Comparison of ENCODE assay signal across 8 mouse cellular contexts in the genomic region with DNA sequence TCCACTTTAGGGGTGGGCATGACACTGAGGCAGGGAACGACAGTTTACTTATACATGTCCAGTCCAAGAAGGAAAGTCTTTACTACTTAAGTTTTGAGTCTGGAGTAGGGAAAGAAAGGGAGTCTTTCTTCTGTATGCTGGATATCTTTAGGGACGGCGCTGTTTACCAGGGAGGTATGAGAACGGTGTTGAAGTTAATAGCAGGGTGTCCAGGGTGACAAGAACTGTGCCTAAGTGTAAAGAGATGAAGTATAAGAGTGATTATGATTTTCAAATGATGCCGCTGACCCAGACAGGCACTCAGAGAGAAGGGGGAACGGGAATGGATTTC.
DNase-seq lines count a peak whose midpoint lies in the region; ATAC-seq and TF ChIP-seq lines count a peak whose summit lies in the region.

No protein-coding gene starts in this region.

- no peak for TF ChIP-seq POLR2A in heart, adult 2 months (IDR thresholded peaks at IDR 0.05; ENCODE audit: insufficient read depth, low read depth, low read length)
- TF ChIP-seq POLR2A in testis, adult 2 months (IDR thresholded peaks at IDR 0.05; ENCODE audit: control insufficient read depth, low read depth, low read length): no peak

- no peaks in the 10 kb centered on the region for H3K9me3 ChIP-seq in liver, embryonic 12.5 days (replicated peaks)
- no peaks in the 10 kb centered on the region for H3K9me3 ChIP-seq in stomach, postnatal 0 days (ENCODE audit: control insufficient read depth, low read length)

- TF ChIP-seq EP300 in heart, adult 2 months (IDR thresholded peaks at IDR 0.05; ENCODE audit: insufficient read depth, low read depth, low read length): no peak
- no peak for TF ChIP-seq EP300 in stomach, postnatal 0 days (optimal IDR thresholded peaks at IDR 0.05)

- peak overlapping the region; percentile 77 for H3K27ac ChIP-seq in heart, adult 2 months
- peak overlapping the region; percentile 71 for H3K27ac ChIP-seq in testis, adult 2 months (ENCODE audit: control insufficient read depth, insufficient read depth, low read depth, low read length)
- H3K27ac ChIP-seq in liver, embryonic 12.5 days: peak overlapping the region; percentile 89
- H3K27ac ChIP-seq in stomach, postnatal 0 days (replicated peaks): peak overlapping the region; percentile 91

- H3K4me2 ChIP-seq in liver, embryonic 12.5 days: peak overlapping the region; percentile 82
- peak overlapping the region; percentile 51 for H3K4me2 ChIP-seq in stomach, postnatal 0 days (replicated peaks; ENCODE audit: low read depth)

- DNase-seq in heart, adult 2 months: no peak
- DNase-seq in heart, postnatal 4 days: no peak
- no peak for DNase-seq in testis, postnatal 10 days (ENCODE audit: low spot score)
- DNase-seq in stomach, postnatal 0 days (ENCODE audit: low spot score): no peak
- DNase-seq in Muller cell, postnatal 12 days (ENCODE audit: inconsistent ontology term): no peak
- no peak for DNase-seq in layer of hippocampus, adult 18-20 months (ENCODE audit: low spot score in 2 of 2)

- no peak for TF ChIP-seq CTCF in heart, adult 2 months (IDR thresholded peaks at IDR 0.05)
- TF ChIP-seq CTCF in testis, adult 2 months (IDR thresholded peaks at IDR 0.05; ENCODE audit: control insufficient read depth, insufficient read depth, insufficient replicate concordance, low read depth, low read length): no peak
- TF ChIP-seq CTCF in stomach, postnatal 0 days (IDR thresholded peaks at IDR 0.05; ENCODE audit: low read depth): no peak

- H3K4me1 ChIP-seq in heart, adult 2 months (ENCODE audit: control insufficient read depth, insufficient read depth, low read length): peaks cover 3% of the 10 kb centered on the region; the same call in 1 of the 2 replicates
- peaks cover 16% of the 10 kb centered on the region for H3K4me1 ChIP-seq in testis, adult 2 months (ENCODE audit: control insufficient read depth, insufficient read depth, low read length)
- peaks cover 26% of the 10 kb centered on the region for H3K4me1 ChIP-seq in liver, embryonic 12.5 days
- H3K4me1 ChIP-seq in stomach, postnatal 0 days (replicated peaks; ENCODE audit: control insufficient read depth, insufficient read depth): no peaks in the 10 kb centered on the region

- no peak for ATAC-seq in liver, embryonic 12.5 days
- no peak for ATAC-seq in stomach, postnatal 0 days (ENCODE audit: low FRiP score, low TSS enrichment)

- no peaks in the 10 kb centered on the region for H3K79me2 ChIP-seq in heart, adult 2 months (replicated peaks; ENCODE audit: control insufficient read depth, insufficient read depth, low read length)

- H3K36me3 ChIP-seq in heart, adult 2 months (ENCODE audit: control insufficient read depth, insufficient read depth, low read length): no peaks in the 10 kb centered on the region
- no peaks in the 10 kb centered on the region for H3K36me3 ChIP-seq in testis, adult 2 months (ENCODE audit: control insufficient read depth, insufficient read depth, low read length)
- H3K36me3 ChIP-seq in liver, embryonic 12.5 days: peaks cover 6% of the 10 kb centered on the region
- H3K36me3 ChIP-seq in stomach, postnatal 0 days (ENCODE audit: control insufficient read depth, insufficient read depth, low read length): no peaks in the 10 kb centered on the region

- 33% methylated on average over 6 of the region's 6 CpGs for WGBS in heart, adult 2 months
- 29% methylated on average over 6 of the region's 6 CpGs for WGBS in liver, embryonic 12.5 days (ENCODE audit: insufficient replicate concordance)
- WGBS in stomach, postnatal 0 days: 39% methylated on average over 6 of the region's 6 CpGs

- peak overlapping the region; percentile 56; the same call in 1 of the 2 replicates for H3K9ac ChIP-seq in heart, adult 2 months (ENCODE audit: low read depth, low read length)
- peak overlapping the region; percentile 77 for H3K9ac ChIP-seq in liver, embryonic 12.5 days
- H3K9ac ChIP-seq in stomach, postnatal 0 days (ENCODE audit: low read length): peak overlapping the region; percentile 48

- H3K27me3 ChIP-seq in heart, adult 2 months (ENCODE audit: control insufficient read depth, insufficient read depth, low read length): no peaks in the 10 kb centered on the region
- H3K27me3 ChIP-seq in testis, adult 2 months (ENCODE audit: control insufficient read depth, insufficient read depth, low read length): no peaks in the 10 kb centered on the region
- H3K27me3 ChIP-seq in liver, embryonic 12.5 days (replicated peaks): peaks cover 26% of the 10 kb centered on the region
- no peaks in the 10 kb centered on the region for H3K27me3 ChIP-seq in stomach, postnatal 0 days (ENCODE audit: control insufficient read depth, insufficient read depth, low read length)

- intact Hi-C loops in heart, adult 2 months (cut with DNase I): loop anchor here (2.0 to 10.0 kb wide), 2 partner anchors 61 to 177 kb away; no protein-coding TSS in a partner anchor

- peak overlapping the region; percentile 48; the same call in 1 of the 2 replicates for H3K4me3 ChIP-seq in heart, adult 2 months
- H3K4me3 ChIP-seq in testis, adult 2 months (ENCODE audit: control insufficient read depth, low read depth, low read length): peak overlapping the region; percentile 87
- H3K4me3 ChIP-seq in liver, embryonic 12.5 days: peak overlapping the region; percentile 69
- H3K4me3 ChIP-seq in stomach, postnatal 0 days (ENCODE audit: low read depth, low read length): peak overlapping the region; percentile 58
